Mouse (Mus musculus) liver, embryonic 13.5 days (tissue): Measurements from ENCODE around the gene Prkcd. TPM values are rescaled to one million over a fixed set of nuclear protein-coding genes. Genes with fewer than 3 reads are reported as not detected.
A peak's percentile ranks its signal among the peaks of the same experiment; 100 is the strongest.

Experiments
- ATAC-seq: fragments of 200-750 bp; cut with Nextera tagmentation; 2 replicates; pipeline ENCODE4 v1.8.0; 2017; ENCODE audit warnings: low read depth, mild to moderate bottlenecking, moderate number of reproducible peaks, moderate library complexity
- DNase-seq: peaks from one replicate; pipeline ENCODE4 v3.0.0; 2022
- H3K27ac ChIP-seq: fragments of 300-500 bp; sonication (generic); 2 replicates; pipeline ENCODE4 v1.5.1; 2015; ENCODE audit warnings: moderate library complexity, mild to moderate bottlenecking, inconsistent platforms
- H3K27me3 ChIP-seq: fragments of 300-500 bp; sonication (generic); 2 replicates; pipeline ENCODE4 v1.6.1; 2015; ENCODE audit warnings: mild to moderate bottlenecking, inconsistent platforms
- H3K36me3 ChIP-seq: fragments of 300-500 bp; sonication (generic); 2 replicates; pipeline ENCODE4 v1.6.1; 2015; ENCODE audit warnings: mild to moderate bottlenecking, inconsistent platforms
- H3K4me1 ChIP-seq: fragments of 300-500 bp; sonication (generic); replicated peaks from 2 replicates; pipeline ENCODE4 v1.6.1; 2015; ENCODE audit warnings: inconsistent platforms
- H3K4me2 ChIP-seq: fragments of 300-500 bp; sonication (generic); 2 replicates; pipeline ENCODE4 v1.6.1; 2015; ENCODE audit warnings: inconsistent platforms, mild to moderate bottlenecking, moderate library complexity
- H3K4me3 ChIP-seq: fragments of 300-500 bp; sonication (generic); replicated peaks from 2 replicates; pipeline ENCODE4 v1.5.1; 2015; ENCODE audit warnings: mild to moderate bottlenecking, inconsistent platforms
- H3K9ac ChIP-seq: fragments of 300-500 bp; sonication (generic); 2 replicates; pipeline ENCODE4 v1.6.1; 2015; ENCODE audit warnings: mild to moderate bottlenecking, inconsistent platforms
- H3K9me3 ChIP-seq: fragments of 300-500 bp; sonication (generic); replicated peaks from 2 replicates; pipeline ENCODE4 v1.6.1; 2016; ENCODE audit warnings: inconsistent platforms
- WGBS: fragments of 180-500 bp; shearing (Covaris S2); methylation state at CpG from one replicate; pipeline ENCODE4 v1.1.7; 2015; ENCODE audit not compliant: insufficient replicate concordance; 5-methylcytosine and 5-hydroxymethylcytosine counted together
- microRNA-seq: library from miRNA; unstranded; fragments of <30 nt; microRNA quantifications from one replicate; pipeline ENCODE4, GENCODE M21; 2016
- polyA plus RNA-seq: library from polyadenylated mRNA; unstranded; fragments of >200 nt; fragmentation: Nextera tagmentation; extraction: Ambion mirVana; gene quantifications from 2 replicates; pipeline ENCODE4 v1.2.1, GENCODE M21; 2015

The Prkcd gene
- polyA plus RNA-seq, 1 experiment from 2014 or later: 16.0 TPM

DNA sequence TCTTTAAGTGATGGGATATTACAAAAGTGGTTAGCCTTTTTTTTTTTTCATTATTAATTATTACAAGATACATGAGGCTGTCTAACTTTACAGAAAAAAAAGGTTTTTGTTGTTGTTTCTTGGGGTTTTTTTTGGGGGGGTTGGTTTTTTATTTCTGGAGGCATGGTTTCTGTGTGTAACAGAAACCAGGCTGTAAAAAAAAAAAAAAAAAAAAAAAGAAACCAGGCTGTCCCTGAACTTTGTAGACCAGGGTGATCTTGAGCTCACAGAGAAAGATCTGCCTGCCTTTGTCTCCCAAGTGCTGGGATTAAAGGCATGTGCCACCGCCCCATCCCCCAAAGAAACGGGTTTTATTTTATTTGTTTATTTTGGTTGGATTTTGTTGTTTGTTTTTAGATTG lies 74.0 kb downstream of the Prkcd start:
- no peaks in the 10 kb centered on the region for H3K27me3 ChIP-seq
- no peak overlapping the region for H3K9ac ChIP-seq
- 88% methylated on average over 2 of the region's 2 CpGs for WGBS
- no peaks in the 10 kb centered on the region for H3K9me3 ChIP-seq
- DNase-seq (no peak), ATAC-seq (no peak)
- H3K4me3 ChIP-seq: no peak overlapping the region
- H3K27ac ChIP-seq: no peak overlapping the region
- peak overlapping the region; percentile 96 for H3K4me2 ChIP-seq
- peaks cover 33% of the 10 kb centered on the region for H3K36me3 ChIP-seq
- H3K4me1 ChIP-seq: peaks cover 79% of the 10 kb centered on the region

DNA sequence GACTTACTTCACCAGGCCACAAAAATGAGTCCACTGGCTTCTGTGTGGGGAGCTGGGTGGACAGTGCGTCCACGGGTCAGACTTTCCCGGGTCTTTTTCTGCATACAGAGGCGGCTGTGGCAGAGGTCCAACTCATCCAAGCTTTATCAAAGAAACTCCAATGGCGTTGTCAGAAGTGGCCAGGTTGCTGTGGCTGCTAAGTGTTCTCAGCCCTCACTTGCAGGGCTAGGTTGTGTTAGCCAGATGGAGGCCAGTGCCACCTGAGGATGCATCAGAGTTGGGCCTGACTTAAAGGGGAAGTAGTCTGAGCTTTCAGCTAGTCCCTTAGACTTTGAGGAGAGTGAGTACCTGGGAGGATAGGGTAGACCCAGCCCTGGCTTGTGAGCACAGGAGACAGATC lies 74.5 kb downstream of the Prkcd start:
- Histone ChIP-seq H3K4me2 (peak overlapping the region; percentile 96), H3K4me1 (peaks cover 74% of the 10 kb centered on the region), H3K9me3 (no peaks in the 10 kb centered on the region), H3K27ac (peak overlapping the region; percentile 44), H3K27me3 (no peaks in the 10 kb centered on the region), H3K4me3 (peak overlapping the region; percentile 75), H3K9ac (peak overlapping the region; percentile 86), H3K36me3 (peaks cover 28% of the 10 kb centered on the region)
- DNase-seq: no peak
- 58% methylated on average over 5 of the region's 5 CpGs for WGBS
- ATAC-seq: no peak

DNA sequence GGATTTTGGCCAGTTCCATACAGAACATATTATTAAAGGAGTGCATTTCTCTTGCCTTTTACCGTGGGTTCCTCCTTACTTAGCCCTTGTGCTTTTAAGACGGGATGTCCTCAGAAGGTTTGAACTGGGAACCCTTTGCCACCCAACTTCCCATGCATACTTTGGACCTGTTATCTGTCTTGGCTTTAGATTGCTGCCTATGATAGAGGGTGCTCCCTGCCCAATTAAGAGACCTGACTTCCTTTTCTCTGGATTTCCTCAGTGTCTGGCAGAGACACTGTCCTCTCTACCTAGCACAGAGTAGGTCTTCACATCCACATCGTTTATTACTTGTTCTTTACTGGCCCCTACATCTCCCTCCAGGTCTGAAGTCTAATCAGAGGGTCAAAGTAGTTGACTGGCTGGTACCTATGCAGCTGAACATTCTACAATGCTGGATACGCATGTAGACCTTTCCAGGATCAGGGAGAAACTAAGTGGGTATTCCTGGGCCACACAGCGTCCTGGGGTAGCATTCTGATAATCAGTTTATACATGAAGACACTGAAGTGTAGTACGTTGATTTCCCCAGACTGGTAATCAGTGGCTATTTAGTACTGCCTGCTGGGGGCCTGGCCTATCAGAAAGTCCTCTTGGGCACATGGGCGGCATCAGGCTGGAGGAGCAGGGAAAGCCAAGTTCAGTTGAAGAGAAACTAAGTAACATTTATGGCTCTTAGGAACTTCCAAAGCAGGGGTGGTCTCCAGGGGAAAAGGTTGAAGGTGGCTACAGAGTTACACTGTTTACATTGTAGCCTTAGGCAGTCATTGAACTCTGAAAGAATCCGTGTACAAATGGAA lies 75.6 kb downstream of the Prkcd start:
- WGBS: 13% methylated on average over 8 of the region's 8 CpGs
- Histone ChIP-seq H3K4me3 (peak overlapping the region; percentile 75), H3K4me2 (peak overlapping the region; percentile 96), H3K9me3 (no peaks in the 10 kb centered on the region), H3K9ac (peak overlapping the region; percentile 86), H3K27me3 (no peaks in the 10 kb centered on the region), H3K27ac (peak overlapping the region; percentile 92), H3K4me1 (peaks cover 68% of the 10 kb centered on the region), H3K36me3 (peaks cover 18% of the 10 kb centered on the region)
- no peak for ATAC-seq
- DNase-seq: peak; percentile 38

DNA sequence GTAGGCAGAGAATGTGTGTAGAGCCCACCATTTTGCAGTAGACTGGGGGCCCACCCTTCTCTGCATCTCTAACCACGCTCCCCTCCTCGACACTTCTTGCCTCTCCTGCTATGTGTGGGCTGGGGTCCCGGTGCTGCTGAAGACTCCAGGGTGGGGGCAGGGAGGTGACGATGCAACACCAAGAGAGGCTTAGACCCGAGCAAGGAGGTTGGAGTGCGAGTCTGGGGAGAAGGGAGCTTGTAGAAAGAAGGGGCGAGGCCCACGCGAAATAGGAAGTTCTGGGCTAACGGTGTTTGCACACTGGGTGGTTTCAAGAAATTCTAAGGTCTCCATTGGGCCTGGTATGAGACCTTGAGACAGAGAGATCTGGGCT lies 76.2 kb downstream of the Prkcd start:
- no peak for DNase-seq
- Histone ChIP-seq H3K9me3 (no peaks in the 10 kb centered on the region), H3K9ac (peak overlapping the region; percentile 86), H3K4me1 (peaks cover 64% of the 10 kb centered on the region), H3K27me3 (no peaks in the 10 kb centered on the region), H3K4me3 (peak overlapping the region; percentile 75), H3K36me3 (peaks cover 17% of the 10 kb centered on the region), H3K27ac (peak overlapping the region; percentile 92), H3K4me2 (peak overlapping the region; percentile 96)
- ATAC-seq: no peak
- 0% methylated on average over 10 of the region's 10 CpGs for WGBS

DNA sequence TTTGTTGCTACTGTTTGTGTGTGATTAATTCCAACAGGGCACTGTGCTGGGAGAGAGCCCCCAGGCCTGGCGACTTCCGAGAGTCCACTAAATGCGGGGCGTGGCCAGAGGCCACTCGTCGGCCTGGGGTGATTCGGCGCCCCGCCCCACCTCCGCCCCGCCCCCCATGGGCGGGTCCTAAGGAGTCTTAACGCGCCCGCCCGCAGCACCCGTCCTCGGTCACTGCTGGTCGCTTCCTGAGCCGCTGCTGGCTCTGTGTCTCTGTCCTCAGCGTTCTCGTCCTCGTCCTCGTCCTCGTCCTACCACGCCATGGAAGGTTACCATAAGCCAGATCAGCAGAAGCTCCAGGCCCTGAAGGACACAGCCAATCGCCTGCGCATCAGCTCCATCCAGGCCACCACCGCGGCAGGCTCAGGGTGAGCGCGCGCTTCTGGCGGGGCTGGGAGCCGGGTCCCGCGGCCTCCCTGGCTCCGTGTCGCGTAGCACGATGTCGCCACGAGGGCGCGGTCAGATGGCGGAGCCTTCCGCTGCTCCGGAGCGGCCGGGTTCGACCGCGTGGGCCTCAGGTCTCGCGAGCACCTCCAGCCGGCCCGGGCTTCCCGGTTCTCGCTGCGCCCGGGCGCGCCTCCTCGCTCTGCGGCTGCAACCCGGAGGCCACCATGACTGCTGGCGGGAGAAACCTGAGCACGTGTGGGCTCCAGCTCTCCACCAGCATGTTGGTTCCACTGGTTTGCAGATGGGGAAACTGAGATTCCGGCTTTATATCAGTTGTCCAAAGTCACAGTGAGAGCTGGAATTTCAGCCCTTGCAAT lies 76.8 kb downstream of the Prkcd start:
- H3K4me1 ChIP-seq: peaks cover 59% of the 10 kb centered on the region
- under 1% methylated on average over 67 of the region's 69 CpGs for WGBS
- ATAC-seq: peak; percentile 92

DNA sequence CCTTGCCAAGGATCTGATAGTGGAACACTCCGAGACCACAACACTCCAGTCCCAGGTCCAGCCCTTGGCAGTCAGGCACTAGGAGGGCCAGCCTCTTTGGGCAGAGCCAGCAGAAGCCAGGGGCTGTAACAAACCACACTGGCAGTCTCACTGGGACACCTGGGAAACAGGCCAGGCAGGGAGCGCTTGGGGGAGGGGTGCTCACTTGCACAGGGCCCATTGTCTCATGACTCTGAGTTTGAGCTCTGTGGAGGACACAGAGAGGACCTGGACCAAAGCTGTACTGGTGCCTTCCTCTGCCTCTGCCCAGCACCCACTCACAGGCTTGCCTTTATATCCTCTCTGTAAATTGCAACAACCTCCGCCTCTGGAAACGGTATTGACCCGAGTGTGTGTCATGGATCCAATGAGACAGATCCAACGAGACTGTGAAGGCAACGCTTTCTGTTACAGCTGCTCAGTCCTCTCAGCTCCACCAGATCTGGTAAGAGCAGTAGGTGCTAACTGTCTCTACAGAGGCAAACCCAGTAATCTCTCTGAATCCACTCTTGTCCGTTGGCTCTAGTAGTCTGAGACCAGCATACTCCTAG lies 77.8 kb downstream of the Prkcd start, which contains the start of gene Tkt:
Gene Tkt (plus strand): TSS at position 229 of the 590 bp plus-strand sequence.
- WGBS: 29% methylated on average over 8 of the region's 8 CpGs

More for the DNA sequence above, 76.8 kb downstream of the Prkcd start:
- DNase-seq: peak; percentile 91
- Histone ChIP-seq H3K36me3 (peaks cover 11% of the 10 kb centered on the region), H3K9me3 (no peaks in the 10 kb centered on the region), H3K4me3 (peak overlapping the region; percentile 75), H3K27ac (peak overlapping the region; percentile 92), H3K4me2 (peak overlapping the region; percentile 96), H3K27me3 (no peaks in the 10 kb centered on the region), H3K9ac (peak overlapping the region; percentile 86)

More for the DNA sequence above, 77.8 kb downstream of the Prkcd start, which contains the start of gene Tkt:
- Histone ChIP-seq H3K9me3 (no peaks in the 10 kb centered on the region), H3K4me1 (peaks cover 49% of the 10 kb centered on the region), H3K36me3 (peaks cover 4% of the 10 kb centered on the region), H3K9ac (peak within 1 kb of the TSS; percentile 86), H3K4me3 (peak within 1 kb of the TSS; percentile 75), H3K4me2 (peak within 1 kb of the TSS; percentile 96), H3K27me3 (no peaks in the 10 kb centered on the region), H3K27ac (peak within 1 kb of the TSS; percentile 92)
- ATAC-seq (peak; percentile 33), DNase-seq (peak; percentile 34)

Small RNAs within 50 kb of the gene (microRNA-seq; reads per million reads assigned to microRNA genes)
- 10.3 reads per million, percentile 24 among the genes with 10 or more reads in this experiment for gene Mir3076

Other genes starting within 250 kb of the Prkcd start
- 8.5 and 10.6 TPM in 2 replicates for gene Dcp1a, start 146.7 kb downstream of the Prkcd start, polyA plus RNA-seq
- gene Cacna1d, start 134.8 kb downstream of the Prkcd start, polyA plus RNA-seq: 0.15 and 0.38 TPM in 2 replicates
- gene Tkt, start 77.9 kb downstream of the Prkcd start, polyA plus RNA-seq: 231 and 240 TPM in 2 replicates
- gene Rft1, start 28.1 kb upstream of the Prkcd start, polyA plus RNA-seq: 5.1 and 5.4 TPM in 2 replicates
- 13.3 and 15.2 TPM in 2 replicates for gene Sfmbt1, start 88.6 kb upstream of the Prkcd start, polyA plus RNA-seq
- 11.6 and 11.8 TPM in 2 replicates for gene Tmem110, start 199.4 kb upstream of the Prkcd start, polyA plus RNA-seq